Mouse (Mus musculus): ENCODE data around the gene Paqr9.

GRCm38 (mm10) chr9:95555233-95555740 is 4.2 kb upstream of the Paqr9 start:
- TF ChIP-seq EP300 (IDR thresholded peaks at IDR 0.05; ENCODE audit: low read depth) = no peak
- no peak for TF ChIP-seq CTCF (IDR thresholded peaks at IDR 0.05; ENCODE audit: low read depth)
